Mouse (Mus musculus) heart, adult 2 months (tissue): ENCODE data around the gene Fam3b. TPM values are rescaled to one million over a fixed set of nuclear protein-coding genes. Genes with fewer than 3 reads are reported as not detected.

Source experiments
- DNase-seq, 2 experiments: peaks; one replicate each; pipeline ENCODE4 v3.0.0; 2021
- H3K27ac ChIP-seq: fragments of 200-600 bp; 2 replicates; pipeline ENCODE4 v1.8.1; 2022
- H3K27me3 ChIP-seq: fragments of 200-500 bp; 2 replicates; pipeline ENCODE4 v1.6.1; 2012; ENCODE audit warnings: mild to moderate bottlenecking, low read length, inconsistent platforms, mixed read lengths; ENCODE audit not compliant: control insufficient read depth, insufficient read depth
- H3K36me3 ChIP-seq: fragments of 200-500 bp; 2 replicates; pipeline ENCODE4 v1.6.1; 2012; ENCODE audit warnings: low read length, inconsistent platforms; ENCODE audit not compliant: control insufficient read depth, insufficient read depth
- H3K4me1 ChIP-seq: fragments of 200-500 bp; 2 replicates; pipeline ENCODE4 v1.6.1; 2011; ENCODE audit warnings: low read length; ENCODE audit not compliant: control insufficient read depth, insufficient read depth
- H3K4me3 ChIP-seq: fragments of 200-600 bp; 2 replicates; pipeline ENCODE4 v1.8.1; 2022
- H3K79me2 ChIP-seq: fragments of 200-500 bp; replicated peaks from 2 replicates; pipeline ENCODE4 v1.6.1; 2012; ENCODE audit warnings: mild to moderate bottlenecking, inconsistent platforms, low read length, moderate library complexity, mixed read lengths; ENCODE audit not compliant: control insufficient read depth, insufficient read depth
- H3K9ac ChIP-seq: fragments of 200-500 bp; 2 replicates; pipeline ENCODE4 v1.6.1; 2012; ENCODE audit warnings: low read depth, mild to moderate bottlenecking, control low read depth, inconsistent platforms, low read length, mixed read lengths
- CTCF ChIP-seq: fragments of 200-600 bp; IDR thresholded peaks from 2 replicates; pipeline ENCODE4 v1.8.1; 2022; ENCODE audit warnings: antibody characterized with exemption, mild to moderate bottlenecking, moderate library complexity
- EP300 ChIP-seq: fragments of 200-500 bp; IDR thresholded peaks from 2 replicates; pipeline ENCODE4 v1.6.1; 2011; ENCODE audit warnings: low read depth, low read length, control low read depth; ENCODE audit not compliant: insufficient read depth
- POLR2A ChIP-seq: fragments of 200-500 bp; IDR thresholded peaks from 2 replicates; pipeline ENCODE4 v1.6.1; 2011; ENCODE audit warnings: mild to moderate bottlenecking, low read depth, low read length, control low read depth; ENCODE audit not compliant: insufficient read depth
- WGBS: fragments of 180-500 bp; shearing (Covaris S2); methylation state at CpG from one replicate; pipeline ENCODE4 v1.1.7; 2018; 5-methylcytosine and 5-hydroxymethylcytosine counted together
- intact Hi-C: fragments of 180-260 bp; cut with DNase I; formaldehyde crosslinking; loops from one replicate; pipeline ENCODE4 v1.15.1; 2025
- polyA plus RNA-seq: library from polyadenylated mRNA; depleted of rRNA; stranded (reverse); fragments of >200 nt; gene quantifications from 2 replicates; pipeline ENCODE4 v1.2.3, GENCODE M21; 2012
- total RNA-seq, 2 experiments: library from RNA; stranded (reverse); gene quantifications; 2 replicates each; pipeline ENCODE4 v1.2.3; 2021

Fam3b gene
- total and polyA plus RNA-seq, 3 experiments: not detected

DNA sequence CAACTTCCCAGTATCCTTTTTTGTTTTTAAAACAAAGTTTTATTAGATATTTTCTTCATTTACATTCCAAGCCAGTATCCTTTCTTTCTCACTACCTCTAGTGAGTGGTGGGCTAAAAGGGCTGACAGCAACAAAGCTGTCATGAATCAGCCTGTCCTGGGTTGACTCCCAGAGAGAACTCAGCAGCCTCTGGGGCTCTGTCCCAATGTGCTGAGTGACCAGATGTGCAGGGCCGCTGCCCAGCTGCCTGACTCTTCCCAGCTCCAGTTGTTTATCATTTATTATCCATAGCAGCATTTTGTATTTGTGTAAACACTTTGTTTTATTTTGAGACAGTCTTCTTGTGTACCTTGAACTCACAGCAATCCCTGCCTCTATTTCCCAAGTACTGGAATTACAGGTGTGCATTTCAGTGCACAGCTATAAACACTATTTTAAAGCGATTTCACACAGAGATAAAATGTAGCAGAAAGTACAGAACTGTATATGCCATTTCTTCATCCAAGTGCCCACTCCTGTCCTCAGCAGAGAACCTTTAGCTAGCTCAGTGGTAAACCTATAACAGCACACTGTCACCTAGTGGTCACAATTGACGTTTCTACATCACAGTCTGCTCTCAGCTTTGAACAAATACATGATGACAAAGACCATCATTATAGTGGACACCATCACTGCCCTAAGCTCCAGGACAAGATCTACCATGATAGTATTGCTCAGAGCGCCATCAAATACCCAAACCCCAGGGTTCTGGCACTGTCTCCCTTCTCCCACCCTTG is 48.2 kb downstream of the Fam3b start:
- H3K36me3 ChIP-seq: no peaks in the 10 kb centered on the region
- no peak for DNase-seq
- H3K9ac ChIP-seq: no peak overlapping the region
- peak; percentile 75 for TF ChIP-seq CTCF
- TF ChIP-seq POLR2A: no peak
- no peak for TF ChIP-seq EP300
- peaks cover 1% of the 10 kb centered on the region; the same call in 1 of the 2 replicates for H3K4me1 ChIP-seq
- intact Hi-C loops: loop anchor here (2.0 kb wide), 1 partner anchor 152 kb away; no protein-coding TSS in a partner anchor
- H3K27ac ChIP-seq: no peak overlapping the region
- H3K4me3 ChIP-seq: no peak overlapping the region
- no peaks in the 10 kb centered on the region for H3K27me3 ChIP-seq
- no peaks in the 10 kb centered on the region for H3K79me2 ChIP-seq
- WGBS: 53% methylated on average over 4 of the region's 4 CpGs

DNA sequence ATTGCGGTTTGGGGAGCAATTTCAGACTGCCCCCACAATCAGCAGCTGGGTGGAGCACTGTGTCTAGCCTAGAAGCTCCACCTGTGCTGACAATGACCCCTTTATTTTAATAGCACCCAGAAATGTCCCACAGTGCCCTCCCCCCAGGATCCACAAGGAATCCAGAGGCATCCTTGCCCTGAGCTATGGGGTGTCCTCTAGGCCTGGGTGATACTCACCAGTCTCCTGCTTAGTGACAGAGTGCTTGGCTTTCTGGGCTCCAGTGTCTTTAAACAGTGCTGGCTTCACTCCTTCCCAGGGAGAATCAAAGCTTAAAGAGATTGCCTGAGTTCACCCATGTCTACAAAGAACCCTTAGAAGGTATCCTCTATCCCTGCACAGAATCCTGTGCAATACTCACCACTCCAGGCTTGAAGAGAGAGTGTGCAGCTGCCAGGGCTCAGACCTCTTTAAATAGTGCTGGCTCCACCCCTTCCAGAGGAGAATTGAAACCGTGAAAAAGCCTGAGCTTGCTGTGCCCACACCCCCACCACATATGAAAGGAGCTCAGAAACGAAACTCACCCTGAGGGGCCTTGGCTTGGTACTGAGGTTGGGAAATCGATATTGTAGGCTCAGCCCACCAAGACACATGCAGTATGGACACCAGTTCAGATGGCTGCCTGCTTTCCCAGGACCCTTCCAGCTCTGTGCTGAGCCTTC is 52.0 kb downstream of the Fam3b start, which contains the start of gene Mx1:
TSS of gene Mx1 (minus strand) at position 427 of the 701 bp plus-strand sequence.
- TF ChIP-seq EP300 (no peak), POLR2A (no peak), CTCF (no peak)
- H3K27ac ChIP-seq: peak within 1 kb of the TSS; percentile 31; the same call in 1 of the 2 replicates
- intact Hi-C loops: loop anchor here (5.0 kb wide), 1 partner anchor 70 kb away; no protein-coding TSS in a partner anchor
- H3K36me3 ChIP-seq: no peaks in the 10 kb centered on the region
- no peak within 1 kb of the TSS for H3K4me3 ChIP-seq
- H3K4me1 ChIP-seq: peaks cover 1% of the 10 kb centered on the region; the same call in 1 of the 2 replicates
- no peaks in the 10 kb centered on the region for H3K27me3 ChIP-seq
- H3K9ac ChIP-seq: no peak within 1 kb of the TSS
- DNase-seq: peak in 1 of 2 experiments; percentile 34
- 39% methylated on average over 4 of the region's 4 CpGs for WGBS
- H3K79me2 ChIP-seq: no peaks in the 10 kb centered on the region

DNA sequence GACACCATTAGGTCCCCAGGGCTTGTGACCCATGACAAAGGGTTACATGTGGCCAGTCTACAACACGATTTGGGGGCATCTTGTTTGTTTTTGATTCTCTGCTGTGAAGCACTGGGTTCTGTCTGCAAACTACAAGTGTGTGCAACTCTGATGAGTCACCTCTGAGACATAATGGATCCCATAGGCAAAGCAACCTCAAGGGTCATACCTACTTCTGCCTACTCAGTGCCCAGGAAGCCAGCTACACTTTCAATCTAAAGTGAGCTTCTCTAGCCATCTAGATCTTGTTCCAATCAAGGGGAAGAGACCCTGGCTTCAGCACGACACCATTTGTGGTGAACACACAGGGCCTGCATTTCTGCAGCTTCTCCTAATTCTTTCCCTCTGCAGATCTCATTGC is 53.3 kb downstream of the Fam3b start:
- intact Hi-C loops: loop anchor here (5.0 kb wide), 1 partner anchor 71 kb away; no protein-coding TSS in a partner anchor
- WGBS: 66% methylated on average over 2 of the region's 2 CpGs
- TF ChIP-seq EP300 (no peak), POLR2A (no peak), CTCF (no peak)
- Histone ChIP-seq H3K4me1 (peaks cover 1% of the 10 kb centered on the region; the same call in 1 of the 2 replicates), H3K27ac (peak overlapping the region; percentile 43), H3K79me2 (no peaks in the 10 kb centered on the region), H3K36me3 (no peaks in the 10 kb centered on the region), H3K4me3 (no peak overlapping the region), H3K9ac (no peak overlapping the region), H3K27me3 (no peaks in the 10 kb centered on the region)
- no peak for DNase-seq

DNA sequence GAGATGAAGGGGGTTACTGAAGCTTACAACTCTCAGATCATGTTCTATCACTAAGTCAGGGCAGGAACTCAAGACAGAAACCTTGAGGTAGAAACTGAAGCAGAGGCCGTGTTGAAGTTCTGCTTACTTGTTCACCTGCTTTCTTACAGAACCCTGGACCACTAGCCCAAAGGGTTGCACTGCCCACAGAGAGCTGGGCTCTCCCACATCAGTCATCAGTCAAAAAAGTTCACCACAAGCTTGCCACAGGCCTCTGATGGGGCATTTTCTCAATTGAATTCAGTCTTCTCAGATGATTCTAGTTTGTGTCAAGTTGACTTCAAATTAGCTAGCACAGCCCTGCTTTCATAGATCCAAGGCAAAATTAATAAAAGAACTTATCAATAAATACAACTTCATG is 54.8 kb downstream of the Fam3b start:
- intact Hi-C loops: loop anchor here (5.0 kb wide), 1 partner anchor 72 kb away; no protein-coding TSS in a partner anchor
- no peak for TF ChIP-seq EP300
- no peak for TF ChIP-seq CTCF
- TF ChIP-seq POLR2A: no peak
- no peak for DNase-seq

DNA sequence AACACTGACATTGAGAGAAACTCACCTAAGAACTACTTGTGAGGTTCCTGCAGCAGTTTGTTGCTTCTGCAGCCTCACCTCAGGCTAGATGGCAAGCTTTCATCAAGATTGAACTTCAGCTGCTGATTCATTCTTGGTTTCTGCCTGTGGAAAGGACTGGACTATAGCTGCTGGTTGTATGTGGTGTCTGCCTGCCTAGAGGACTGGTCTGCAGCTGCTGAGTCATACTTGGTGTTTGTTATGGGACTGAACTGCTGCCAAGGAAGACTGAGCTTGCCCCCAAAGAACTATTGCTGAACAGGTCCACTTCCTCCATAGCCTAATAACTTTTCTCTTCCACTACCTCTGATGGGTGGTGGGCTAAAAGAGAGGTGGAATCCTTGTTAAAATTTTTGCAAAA is 67.2 kb downstream of the Fam3b start:
- no peaks in the 10 kb centered on the region for H3K36me3 ChIP-seq
- H3K4me1 ChIP-seq: no peaks in the 10 kb centered on the region; the same call in 1 of the 2 replicates
- H3K9ac ChIP-seq: no peak overlapping the region
- no peaks in the 10 kb centered on the region for H3K79me2 ChIP-seq
- no peak for TF ChIP-seq CTCF
- no peak for TF ChIP-seq EP300
- no peak for TF ChIP-seq POLR2A
- no peak overlapping the region for H3K27ac ChIP-seq
- intact Hi-C loops: loop anchor here (10.0 kb wide), 1 partner anchor 133 kb away; no protein-coding TSS in a partner anchor
- no peak for DNase-seq
- no peaks in the 10 kb centered on the region for H3K27me3 ChIP-seq
- H3K4me3 ChIP-seq: no peak overlapping the region

More for the DNA sequence above, 54.8 kb downstream of the Fam3b start:
- Histone ChIP-seq H3K9ac (no peak overlapping the region), H3K4me1 (peaks cover 1% of the 10 kb centered on the region; the same call in 1 of the 2 replicates), H3K4me3 (no peak overlapping the region), H3K27me3 (no peaks in the 10 kb centered on the region), H3K27ac (no peak overlapping the region), H3K79me2 (no peaks in the 10 kb centered on the region), H3K36me3 (no peaks in the 10 kb centered on the region)
- 82% methylated on average over 1 of the region's 1 CpGs for WGBS

DNA sequence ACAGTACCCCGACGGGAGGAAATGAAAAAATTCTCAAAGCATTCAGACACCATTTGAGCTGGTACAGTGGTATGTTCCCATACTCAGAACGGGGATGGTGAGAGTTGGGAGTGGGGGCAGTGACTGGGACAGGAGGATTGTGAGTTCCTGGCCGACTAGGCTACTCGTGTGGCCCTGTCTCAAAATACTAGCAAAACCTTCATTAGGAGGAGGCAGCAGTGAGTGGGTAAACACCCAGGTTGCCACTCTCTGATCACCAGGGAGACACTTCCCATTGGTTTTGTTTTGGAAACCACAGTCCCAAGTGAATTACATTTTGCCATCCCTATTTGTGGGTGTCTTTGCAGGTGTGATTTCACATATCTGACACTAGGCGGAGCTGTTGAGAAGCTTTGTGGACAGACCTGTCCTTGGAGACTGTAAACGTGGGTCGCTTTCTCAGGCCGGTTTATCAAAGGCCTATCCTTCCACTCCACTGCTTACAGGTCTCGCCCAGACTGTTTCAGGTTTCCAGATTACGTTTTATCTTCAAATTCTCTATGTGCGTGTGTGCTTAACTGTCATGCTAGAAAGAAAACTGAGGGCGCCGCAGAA is 70.8 kb downstream of the Fam3b start:
- no peaks in the 10 kb centered on the region for H3K27me3 ChIP-seq
- TF ChIP-seq CTCF (peak; percentile 99), POLR2A (no peak), EP300 (0 out of 2 replicates have a peak, but pooled peaks have one; percentile 8)
- H3K9ac ChIP-seq: no peak overlapping the region
- no peak overlapping the region for H3K27ac ChIP-seq
- DNase-seq: peak; percentile 21 to 38
- no peaks in the 10 kb centered on the region for H3K79me2 ChIP-seq
- H3K4me3 ChIP-seq: no peak overlapping the region
- intact Hi-C loops: loop anchor here (1.0 to 10.0 kb wide), 3 partner anchors 125 to 149 kb away; no protein-coding TSS in a partner anchor
- no peaks in the 10 kb centered on the region; the same call in 1 of the 2 replicates for H3K4me1 ChIP-seq
- 45% methylated on average over 14 of the region's 14 CpGs for WGBS
- no peaks in the 10 kb centered on the region for H3K36me3 ChIP-seq
